Mouse (Mus musculus): ENCODE measurements around the gene Fbxo10. TPM values are rescaled to one million over a fixed set of nuclear protein-coding genes. Genes with fewer than 3 reads are reported as not detected.
"Not testable (repeated sequence)": the region's sequence is repeated elsewhere in the genome, so short reads cannot be mapped to it uniquely, and the experiment has no call there.

Fbxo10 gene
- polyA plus RNA-seq, 1 experiment: 10.4 TPM

- DNase-seq (ENCODE audit: low spot score): no peak
Measured at GRCm38 (mm10) chr4:45047286-45047887, 37.0 kb downstream of the Fbxo10 start.

- no peak for DNase-seq (ENCODE audit: low spot score)
Measured at GRCm38 (mm10) chr4:45046679-45047078, 37.7 kb downstream of the Fbxo10 start.

- no peak for DNase-seq (ENCODE audit: low spot score)
Measured at GRCm38 (mm10) chr4:45040795-45041194, 43.6 kb downstream of the Fbxo10 start.

GRCm38 (mm10) chr4:45039546-45039945 is 44.9 kb downstream of the Fbxo10 start:
- not testable (repeated sequence) for DNase-seq (ENCODE audit: low spot score)

- not testable (repeated sequence) for DNase-seq (ENCODE audit: low spot score)
Measured at GRCm38 (mm10) chr4:45038879-45039278, 45.5 kb downstream of the Fbxo10 start.

- no peak for DNase-seq (ENCODE audit: low spot score)
Measured at GRCm38 (mm10) chr4:45037455-45038410, 46.7 kb downstream of the Fbxo10 start.

GRCm38 (mm10) chr4:45036571-45036970 is 47.8 kb downstream of the Fbxo10 start:
- no peak for DNase-seq (ENCODE audit: low spot score)

- no peak for DNase-seq (ENCODE audit: low spot score)
Measured at GRCm38 (mm10) chr4:45036048-45036447, 48.4 kb downstream of the Fbxo10 start.

GRCm38 (mm10) chr4:45034693-45035628 is 49.4 kb downstream of the Fbxo10 start:
- no peak for DNase-seq (ENCODE audit: low spot score)

GRCm38 (mm10) chr4:45032586-45032985 is 51.8 kb downstream of the Fbxo10 start:
- no peak for DNase-seq (ENCODE audit: low spot score)

GRCm38 (mm10) chr4:45026459-45026858 is 57.9 kb downstream of the Fbxo10 start:
- no peak for DNase-seq (ENCODE audit: low spot score)

GRCm38 (mm10) chr4:45019009-45019408 is 65.4 kb downstream of the Fbxo10 start:
- no peak for DNase-seq (ENCODE audit: low spot score)

GRCm38 (mm10) chr4:45018452-45018980 is 65.9 kb downstream of the Fbxo10 start, which contains the start of gene Polr1e:
TSS of gene Polr1e (plus strand) at chr4:45018583.
- peak; percentile 72 for DNase-seq (ENCODE audit: low spot score)

- no peak for DNase-seq (ENCODE audit: low spot score)
Measured at GRCm38 (mm10) chr4:45015615-45016014, 68.8 kb downstream of the Fbxo10 start.

- no peak for DNase-seq (ENCODE audit: low spot score)
Measured at GRCm38 (mm10) chr4:45013537-45013936, 70.9 kb downstream of the Fbxo10 start.

GRCm38 (mm10) chr4:45013031-45013431 is 71.4 kb downstream of the Fbxo10 start:
- no peak for DNase-seq (ENCODE audit: low spot score)

GRCm38 (mm10) chr4:45012105-45012975 is 72.1 kb downstream of the Fbxo10 start, which contains the start of gene Zbtb5:
TSS of gene Zbtb5 (minus strand) at chr4:45012412.
- peak; percentile 94 for DNase-seq (ENCODE audit: low spot score)

GRCm38 (mm10) chr4:45011581-45012104 is 72.8 kb downstream of the Fbxo10 start:
- DNase-seq (ENCODE audit: low spot score): no peak

GRCm38 (mm10) chr4:45010806-45011415 is 73.5 kb downstream of the Fbxo10 start:
- DNase-seq (ENCODE audit: low spot score): no peak

GRCm38 (mm10) chr4:45005452-45005851 is 79.0 kb downstream of the Fbxo10 start:
- peak; percentile 31 for DNase-seq (ENCODE audit: low spot score)
